Mouse (Mus musculus) C2C12 (cell line): ENCODE measurements at regions not wholly inside any gene's neighbourhood (a gene's known extent, or its start where the extent isn't known, plus 50 kb on each side); places are given as distances from the start of the nearest gene placed in this dataset.

Experiments used
- CEBPB ChIP-seq: IDR thresholded peaks from one replicate; pipeline ENCODE4 v1.6.1; 2011; ENCODE audit warnings: low read depth, mild to moderate bottlenecking, control low read depth, moderate library complexity
- CTCF ChIP-seq: IDR thresholded peaks from one replicate; pipeline ENCODE4 v1.5.1; 2011; ENCODE audit not compliant: control insufficient read depth, insufficient read depth, insufficient read length
- FOSL1 ChIP-seq: IDR thresholded peaks from one replicate; pipeline ENCODE4 v1.8.0; 2011; ENCODE audit warnings: mild to moderate bottlenecking, low read length; ENCODE audit not compliant: poor library complexity, insufficient read depth, severe bottlenecking
- MAX ChIP-seq: IDR thresholded peaks from one replicate; pipeline ENCODE4 v1.6.1; 2011; ENCODE audit warnings: mild to moderate bottlenecking, control low read depth
- MYOD1 ChIP-seq: IDR thresholded peaks from one replicate; pipeline ENCODE4 v1.6.1; 2011; ENCODE audit warnings: low read depth; ENCODE audit not compliant: control insufficient read depth, insufficient read length
- MYOG ChIP-seq: IDR thresholded peaks from one replicate; pipeline ENCODE4 v1.6.1; 2011; ENCODE audit not compliant: control insufficient read depth, insufficient read length; ENCODE audit errors: extremely low read depth
- USF1 ChIP-seq: IDR thresholded peaks from one replicate; pipeline ENCODE4 v1.6.1; 2011; ENCODE audit warnings: low read depth, mild to moderate bottlenecking, control low read depth, moderate library complexity

GRCm38 (mm10) chr3:50761766-50762165, 318.4 kb upstream of the Slc7a11 start:
- no peak for TF ChIP-seq CTCF
- no peak for TF ChIP-seq MYOD1
- no peak for TF ChIP-seq MAX
- TF ChIP-seq USF1, result no peak
- TF ChIP-seq MYOG, result no peak
- no peak for TF ChIP-seq FOSL1
- no peak for TF ChIP-seq CEBPB
